9 mouse cellular contexts compared by ENCODE assay signal in genomic region chr9:50700921-50701691, GRCm38 (mm10). TPM values are rescaled to one million over a fixed set of nuclear protein-coding genes. Genes with fewer than 3 reads are reported as not detected.
DNase-seq lines count a peak whose midpoint lies in the region; ATAC-seq and TF ChIP-seq lines count a peak whose summit lies in the region.
"Had no signal": no experiment of that assay in that cellular context is flagged by ENCODE, and none has a peak within 500 bp of the region (broad histone marks: within the 10 kb centered on the region; RNA-seq: fewer than 3 reads in every experiment).

No protein-coding gene starts in this region.

- TF ChIP-seq CTCF in hindbrain, postnatal 0 days (IDR thresholded peaks at IDR 0.05; ENCODE audit: low read depth) = peak; percentile 9; the same call in 1 of the 2 replicates
- TF ChIP-seq CTCF in liver, postnatal 0 days (IDR thresholded peaks at IDR 0.05; ENCODE audit: low read depth) = 0 out of 2 replicates have a peak, but pooled peaks have one; percentile 17
- no peak for TF ChIP-seq CTCF in forebrain, postnatal 0 days (IDR thresholded peaks at IDR 0.05; ENCODE audit: low read depth)

- WGBS in hindbrain, postnatal 0 days = 66% methylated on average over 11 of the region's 11 CpGs
- WGBS in hindbrain, embryonic 16.5 days = 59% methylated on average over 11 of the region's 11 CpGs
- 40% methylated on average over 11 of the region's 11 CpGs for WGBS in liver, postnatal 0 days (ENCODE audit: insufficient replicate concordance)
- 67% methylated on average over 11 of the region's 11 CpGs for WGBS in forebrain, postnatal 0 days
- 70% methylated on average over 11 of the region's 11 CpGs for WGBS in midbrain, embryonic 13.5 days
- 66% methylated on average over 11 of the region's 11 CpGs for WGBS in midbrain, embryonic 15.5 days

- H3K36me3 ChIP-seq in hindbrain, postnatal 0 days (ENCODE audit: insufficient read depth, low read length) = peaks cover 4% of the 10 kb centered on the region
- H3K36me3 ChIP-seq in hindbrain, embryonic 16.5 days (ENCODE audit: control insufficient read depth, insufficient read depth, low read length) = peaks cover 4% of the 10 kb centered on the region
- no peaks in the 10 kb centered on the region for H3K36me3 ChIP-seq in liver, postnatal 0 days (replicated peaks; ENCODE audit: insufficient read depth, low read length)
- 0 out of 2 replicates have a peak, but pooled peaks cover 7% of the 10 kb centered on the region for H3K36me3 ChIP-seq in forebrain, postnatal 0 days (ENCODE audit: insufficient read depth)
- peaks cover 25% of the 10 kb centered on the region for H3K36me3 ChIP-seq in midbrain, embryonic 13.5 days
- H3K36me3 ChIP-seq in midbrain, embryonic 15.5 days (replicated peaks) = peaks cover 9% of the 10 kb centered on the region; the same call in 1 of the 2 replicates
- H3K36me3 ChIP-seq: embryonic facial prominence, embryonic 15.5 days had no signal

- H3K27ac ChIP-seq in hindbrain, postnatal 0 days = no peak overlapping the region
- no peak overlapping the region for H3K27ac ChIP-seq in hindbrain, embryonic 16.5 days (ENCODE audit: low read depth, low read length)
- H3K27ac ChIP-seq in liver, postnatal 0 days (ENCODE audit: low read depth) = peak overlapping the region; percentile 30
- no peak overlapping the region for H3K27ac ChIP-seq in forebrain, postnatal 0 days (ENCODE audit: low read depth, low read length)
- H3K27ac ChIP-seq in midbrain, embryonic 13.5 days = no peak overlapping the region
- H3K27ac ChIP-seq in midbrain, embryonic 15.5 days = no peak overlapping the region
- H3K27ac ChIP-seq: embryonic facial prominence, embryonic 15.5 days had no signal

- no peak for TF ChIP-seq EP300 in liver, postnatal 0 days (IDR thresholded peaks at IDR 0.05; ENCODE audit: low read depth)

- H3K9ac ChIP-seq in hindbrain, postnatal 0 days (replicated peaks; ENCODE audit: low read length) = no peak overlapping the region
- H3K9ac ChIP-seq in hindbrain, embryonic 16.5 days (ENCODE audit: low read depth, low read length) = no peak overlapping the region
- no peak overlapping the region for H3K9ac ChIP-seq in liver, postnatal 0 days (replicated peaks)
- H3K9ac ChIP-seq in forebrain, postnatal 0 days = no peak overlapping the region
- no peak overlapping the region for H3K9ac ChIP-seq in midbrain, embryonic 13.5 days (replicated peaks)
- no peak overlapping the region for H3K9ac ChIP-seq in midbrain, embryonic 15.5 days
- H3K9ac ChIP-seq: embryonic facial prominence, embryonic 15.5 days had no signal

- no peak overlapping the region for H3K4me2 ChIP-seq in hindbrain, postnatal 0 days (ENCODE audit: low read depth, low read length)
- no peak overlapping the region for H3K4me2 ChIP-seq in hindbrain, embryonic 16.5 days (ENCODE audit: low read length)
- H3K4me2 ChIP-seq in liver, postnatal 0 days (ENCODE audit: low read depth, low read length) = no peak overlapping the region
- H3K4me2 ChIP-seq in forebrain, postnatal 0 days (ENCODE audit: low read depth) = no peak overlapping the region
- no peak overlapping the region for H3K4me2 ChIP-seq in midbrain, embryonic 13.5 days (replicated peaks)
- H3K4me2 ChIP-seq in midbrain, embryonic 15.5 days = no peak overlapping the region
- H3K4me2 ChIP-seq: embryonic facial prominence, embryonic 15.5 days had no signal

- no peaks in the 10 kb centered on the region for H3K4me1 ChIP-seq in hindbrain, postnatal 0 days (ENCODE audit: insufficient read depth, low read length)
- peaks cover 22% of the 10 kb centered on the region for H3K4me1 ChIP-seq in hindbrain, embryonic 16.5 days (ENCODE audit: control insufficient read depth, insufficient read depth, low read depth, low read length)
- peaks cover 8% of the 10 kb centered on the region; the same call in 1 of the 2 replicates for H3K4me1 ChIP-seq in liver, postnatal 0 days (ENCODE audit: insufficient read depth)
- peaks cover 8% of the 10 kb centered on the region; the same call in 1 of the 2 replicates for H3K4me1 ChIP-seq in forebrain, postnatal 0 days (ENCODE audit: insufficient read depth)
- peaks cover 32% of the 10 kb centered on the region for H3K4me1 ChIP-seq in midbrain, embryonic 13.5 days (replicated peaks)
- peaks cover 27% of the 10 kb centered on the region for H3K4me1 ChIP-seq in midbrain, embryonic 15.5 days

- no peak for DNase-seq in hindbrain, postnatal 0 days (ENCODE audit: low spot score)
- peak; percentile 20 for DNase-seq in ZHBTc4 (ENCODE audit: low read depth, low spot score)
- peak; percentile 33 for DNase-seq in gonadal fat pad, adult 2 months (ENCODE audit: low read depth)
- peak; percentile 63 for DNase-seq in liver, postnatal 0 days
- DNase-seq in forebrain, postnatal 0 days = no peak

- no peak overlapping the region for H3K4me3 ChIP-seq in hindbrain, postnatal 0 days (ENCODE audit: low read length)
- no peak overlapping the region for H3K4me3 ChIP-seq in hindbrain, embryonic 16.5 days (ENCODE audit: low read length)
- no peak overlapping the region for H3K4me3 ChIP-seq in liver, postnatal 0 days (ENCODE audit: low read depth, low read length)
- H3K4me3 ChIP-seq in forebrain, postnatal 0 days (ENCODE audit: low read depth, low read length) = no peak overlapping the region
- no peak overlapping the region for H3K4me3 ChIP-seq in midbrain, embryonic 13.5 days (replicated peaks)
- H3K4me3 ChIP-seq in midbrain, embryonic 15.5 days = no peak overlapping the region
- H3K4me3 ChIP-seq: embryonic facial prominence, embryonic 15.5 days had no signal

- no peaks in the 10 kb centered on the region for H3K9me3 ChIP-seq in hindbrain, postnatal 0 days (ENCODE audit: low read length)
- H3K9me3 ChIP-seq in hindbrain, embryonic 16.5 days (ENCODE audit: control insufficient read depth, low read length) = no peaks in the 10 kb centered on the region
- H3K9me3 ChIP-seq in liver, postnatal 0 days (ENCODE audit: low read length) = no peaks in the 10 kb centered on the region
- no peaks in the 10 kb centered on the region for H3K9me3 ChIP-seq in forebrain, postnatal 0 days (ENCODE audit: low read length)
- H3K9me3 ChIP-seq in midbrain, embryonic 13.5 days = no peaks in the 10 kb centered on the region
- no peaks in the 10 kb centered on the region for H3K9me3 ChIP-seq in midbrain, embryonic 15.5 days
- H3K9me3 ChIP-seq: embryonic facial prominence, embryonic 15.5 days had no signal

- H3K27me3 ChIP-seq in hindbrain, postnatal 0 days (ENCODE audit: insufficient read depth, low read length) = no peaks in the 10 kb centered on the region
- no peaks in the 10 kb centered on the region for H3K27me3 ChIP-seq in hindbrain, embryonic 16.5 days (replicated peaks; ENCODE audit: control insufficient read depth, insufficient read depth, low read length)
- peaks cover 38% of the 10 kb centered on the region for H3K27me3 ChIP-seq in liver, postnatal 0 days (ENCODE audit: insufficient read depth, low read length)
- H3K27me3 ChIP-seq in forebrain, postnatal 0 days (ENCODE audit: insufficient read depth, low read length) = no peaks in the 10 kb centered on the region
- H3K27me3 ChIP-seq in midbrain, embryonic 13.5 days = peaks cover 23% of the 10 kb centered on the region
- H3K27me3 ChIP-seq in midbrain, embryonic 15.5 days (replicated peaks) = no peaks in the 10 kb centered on the region

- no peak for ATAC-seq in hindbrain, postnatal 0 days
- no peak for ATAC-seq in hindbrain, embryonic 16.5 days
- peak; percentile 89 for ATAC-seq in liver, postnatal 0 days
- ATAC-seq in forebrain, postnatal 0 days = no peak
- no peak for ATAC-seq in midbrain, embryonic 13.5 days
- no peak for ATAC-seq in midbrain, embryonic 15.5 days (replicated peaks)

RNA-seq across cellular contexts. Expression of gene Dixdc1, which starts 38.2 kb away (rescaled TPM):
- total RNA-seq in hindbrain, postnatal 0 days (2014; rRNA removed) = 40.3 and 50.7 TPM in 2 replicates
- polyA plus RNA-seq in hindbrain, postnatal 0 days (2015; fragmentation: Nextera tagmentation; extraction: Ambion mirVana) = 24.4 and 26.0 TPM in 2 replicates
- 31.6 and 33.7 TPM in 2 replicates for polyA plus RNA-seq in hindbrain, embryonic 16.5 days (2015; fragmentation: Nextera tagmentation; extraction: Ambion mirVana)
- polyA plus RNA-seq in gonadal fat pad, adult 2 months (2012; rRNA removed) = 2.5 and 3.3 TPM in 2 replicates
- polyA plus RNA-seq in liver, postnatal 0 days (2015; fragmentation: Nextera tagmentation; extraction: Ambion mirVana) = 3.6 and 3.7 TPM in 2 replicates
- 54.3 and 59.9 TPM in 2 replicates for total RNA-seq in forebrain, postnatal 0 days (2014; rRNA removed)
- 17.1 and 26.8 TPM in 2 replicates for polyA plus RNA-seq in forebrain, postnatal 0 days (2015; fragmentation: Nextera tagmentation; extraction: Ambion mirVana)
- polyA plus RNA-seq in midbrain, embryonic 13.5 days (2015; fragmentation: Nextera tagmentation; extraction: Ambion mirVana) = 33.4 and 36.6 TPM in 2 replicates
- polyA plus RNA-seq in midbrain, embryonic 15.5 days (2015; fragmentation: Nextera tagmentation; extraction: Ambion mirVana) = 33.0 and 37.9 TPM in 2 replicates

RNA-seq across cellular contexts. Expression of gene Dlat, which starts 41.5 kb away (rescaled TPM):
- total RNA-seq in hindbrain, postnatal 0 days (2014; rRNA removed) = 72.2 and 77.4 TPM in 2 replicates
- polyA plus RNA-seq in hindbrain, postnatal 0 days (2015; fragmentation: Nextera tagmentation; extraction: Ambion mirVana) = 65.1 and 69.2 TPM in 2 replicates
- 58.8 and 60.1 TPM in 2 replicates for polyA plus RNA-seq in hindbrain, embryonic 16.5 days (2015; fragmentation: Nextera tagmentation; extraction: Ambion mirVana)
- 46.0 and 58.7 TPM in 2 replicates for polyA plus RNA-seq in gonadal fat pad, adult 2 months (2012; rRNA removed)
- 25.5 and 26.1 TPM in 2 replicates for polyA plus RNA-seq in liver, postnatal 0 days (2015; fragmentation: Nextera tagmentation; extraction: Ambion mirVana)
- total RNA-seq in forebrain, postnatal 0 days (2014; rRNA removed) = 60.7 and 67.1 TPM in 2 replicates
- 46.0 and 52.7 TPM in 2 replicates for polyA plus RNA-seq in forebrain, postnatal 0 days (2015; fragmentation: Nextera tagmentation; extraction: Ambion mirVana)
- 40.9 and 42.1 TPM in 2 replicates for polyA plus RNA-seq in midbrain, embryonic 13.5 days (2015; fragmentation: Nextera tagmentation; extraction: Ambion mirVana)
- polyA plus RNA-seq in midbrain, embryonic 15.5 days (2015; fragmentation: Nextera tagmentation; extraction: Ambion mirVana) = 43.9 and 51.9 TPM in 2 replicates

RNA-seq across cellular contexts. Expression of gene 2310030G06Rik, which starts 45.2 kb away (rescaled TPM):
- total RNA-seq in hindbrain, postnatal 0 days (2014; rRNA removed) = 0.79 and 2.4 TPM in 2 replicates
- polyA plus RNA-seq in hindbrain, postnatal 0 days (2015; fragmentation: Nextera tagmentation; extraction: Ambion mirVana) = 2.7 and 3.0 TPM in 2 replicates
- polyA plus RNA-seq in hindbrain, embryonic 16.5 days (2015; fragmentation: Nextera tagmentation; extraction: Ambion mirVana) = 2.1 and 2.5 TPM in 2 replicates
- 22.3 and 24.6 TPM in 2 replicates for polyA plus RNA-seq in gonadal fat pad, adult 2 months (2012; rRNA removed)
- 11.6 and 13.9 TPM in 2 replicates for polyA plus RNA-seq in liver, postnatal 0 days (2015; fragmentation: Nextera tagmentation; extraction: Ambion mirVana)
- 1.7 and 2.0 TPM in 2 replicates for total RNA-seq in forebrain, postnatal 0 days (2014; rRNA removed)
- polyA plus RNA-seq in forebrain, postnatal 0 days (2015; fragmentation: Nextera tagmentation; extraction: Ambion mirVana) = 3.2 and 3.8 TPM in 2 replicates
- polyA plus RNA-seq in midbrain, embryonic 13.5 days (2015; fragmentation: Nextera tagmentation; extraction: Ambion mirVana) = 0.50 and 1.1 TPM in 2 replicates
- polyA plus RNA-seq in midbrain, embryonic 15.5 days (2015; fragmentation: Nextera tagmentation; extraction: Ambion mirVana) = 1.5 and 2.3 TPM in 2 replicates

RNA-seq across cellular contexts. Expression of gene Cryab, which starts 50.0 kb away (rescaled TPM):
- 8.7 and 9.1 TPM in 2 replicates for total RNA-seq in hindbrain, postnatal 0 days (2014; rRNA removed)
- polyA plus RNA-seq in hindbrain, postnatal 0 days (2015; fragmentation: Nextera tagmentation; extraction: Ambion mirVana) = 31.2 and 31.4 TPM in 2 replicates
- polyA plus RNA-seq in hindbrain, embryonic 16.5 days (2015; fragmentation: Nextera tagmentation; extraction: Ambion mirVana) = 16.3 and 20.9 TPM in 2 replicates
- polyA plus RNA-seq in gonadal fat pad, adult 2 months (2012; rRNA removed) = 157 and 293 TPM in 2 replicates
- polyA plus RNA-seq in liver, postnatal 0 days (2015; fragmentation: Nextera tagmentation; extraction: Ambion mirVana) = 9.1 and 14.2 TPM in 2 replicates
- 8.8 and 11.5 TPM in 2 replicates for total RNA-seq in forebrain, postnatal 0 days (2014; rRNA removed)
- polyA plus RNA-seq in forebrain, postnatal 0 days (2015; fragmentation: Nextera tagmentation; extraction: Ambion mirVana) = 29.9 and 31.2 TPM in 2 replicates
- polyA plus RNA-seq in midbrain, embryonic 13.5 days (2015; fragmentation: Nextera tagmentation; extraction: Ambion mirVana) = 3.5 and 4.0 TPM in 2 replicates
- 10.7 and 11.8 TPM in 2 replicates for polyA plus RNA-seq in midbrain, embryonic 15.5 days (2015; fragmentation: Nextera tagmentation; extraction: Ambion mirVana)

RNA-seq across cellular contexts. Expression of gene Hspb2, which starts 51.0 kb away (rescaled TPM):
- total RNA-seq in hindbrain, postnatal 0 days (2014; rRNA removed) = 5.4 TPM in 1 of 2 replicates, not detected in the other
- 2.2 and 2.9 TPM in 2 replicates for polyA plus RNA-seq in hindbrain, postnatal 0 days (2015; fragmentation: Nextera tagmentation; extraction: Ambion mirVana)
- polyA plus RNA-seq in hindbrain, embryonic 16.5 days (2015; fragmentation: Nextera tagmentation; extraction: Ambion mirVana) = 1.1 and 5.2 TPM in 2 replicates
- 17.6 and 28.4 TPM in 2 replicates for polyA plus RNA-seq in gonadal fat pad, adult 2 months (2012; rRNA removed)
- 0.86 and 1.2 TPM in 2 replicates for polyA plus RNA-seq in liver, postnatal 0 days (2015; fragmentation: Nextera tagmentation; extraction: Ambion mirVana)
- total RNA-seq in forebrain, postnatal 0 days (2014; rRNA removed) = 0.23 and 0.52 TPM in 2 replicates
- 0.98 and 2.2 TPM in 2 replicates for polyA plus RNA-seq in forebrain, postnatal 0 days (2015; fragmentation: Nextera tagmentation; extraction: Ambion mirVana)
- 0.42 and 0.54 TPM in 2 replicates for polyA plus RNA-seq in midbrain, embryonic 13.5 days (2015; fragmentation: Nextera tagmentation; extraction: Ambion mirVana)
- polyA plus RNA-seq in midbrain, embryonic 15.5 days (2015; fragmentation: Nextera tagmentation; extraction: Ambion mirVana) = 0.87 and 1.1 TPM in 2 replicates

Comparison
In these comparisons a context has a peak if more than half of its experiments do, and no peak if none do; other contexts are left out.
1. DNase-seq: peak in ZHBTc4 (single experiment), gonadal fat pad, adult 2 months (single experiment) and liver, postnatal 0 days (single experiment); none in hindbrain, postnatal 0 days (single experiment) and forebrain, postnatal 0 days (single experiment).